Mouse (Mus musculus): ENCODE data around the gene Ano10. TPM values are rescaled to one million over a fixed set of nuclear protein-coding genes. Genes with fewer than 3 reads are reported as not detected.

The Ano10 gene
- polyA plus RNA-seq, 1 experiment, result 62.4 TPM

DNA sequence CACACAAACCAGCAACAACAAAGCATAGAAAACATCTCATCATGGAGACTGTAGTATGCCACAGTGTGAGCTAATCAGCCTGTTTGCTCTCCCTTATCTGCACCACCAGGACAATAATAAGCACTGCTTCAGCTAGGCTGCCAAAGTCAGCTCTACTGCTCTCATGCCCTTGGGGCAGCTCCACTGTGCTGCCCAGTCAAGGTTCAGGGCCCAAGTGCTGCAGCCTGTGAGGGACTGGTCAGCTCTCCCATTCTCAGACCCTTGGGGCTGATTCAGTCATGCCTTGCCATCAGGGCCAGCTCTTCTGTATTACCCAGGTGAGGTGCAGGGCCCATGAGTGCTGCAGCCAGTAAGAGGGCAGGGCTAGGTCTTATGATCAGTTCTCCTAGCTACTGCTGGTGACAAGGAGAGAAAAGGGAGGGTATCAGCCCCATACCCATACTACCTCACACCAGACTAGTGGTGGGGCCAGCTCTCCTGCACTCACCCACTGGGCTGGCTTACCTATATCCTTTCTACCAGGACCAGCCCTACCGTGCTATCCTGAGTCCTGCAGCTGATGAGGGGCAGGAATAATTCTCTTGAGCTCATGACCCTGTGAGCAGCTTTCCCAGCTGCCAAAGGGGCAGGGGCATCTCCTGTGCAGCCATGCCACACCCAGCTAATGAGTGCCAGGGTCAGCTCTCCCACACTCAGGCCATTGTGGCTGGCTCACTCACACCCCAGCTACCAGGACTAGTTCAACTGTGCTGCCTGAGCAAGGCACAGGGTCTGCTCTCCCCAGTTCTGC is 158.9 kb downstream of the Ano10 start:
- 92% methylated on average over 1 of the region's 1 CpGs for WGBS
- no peak for TF ChIP-seq POLR2A (IDR thresholded peaks at IDR 0.05; ENCODE audit: borderline replicate concordance, control insufficient read depth, low read depth, low read length)
- no peak for TF ChIP-seq CTCF (IDR thresholded peaks at IDR 0.05; ENCODE audit: control insufficient read depth, insufficient read depth, low read length)
- no peak overlapping the region for H3K27ac ChIP-seq (ENCODE audit: control insufficient read depth, insufficient read depth, low read depth, low read length, poor library complexity)
- H3K4me3 ChIP-seq (replicated peaks; ENCODE audit: control insufficient read depth, low read depth, low read length), result no peak overlapping the region
- peaks cover 7% of the 10 kb centered on the region for H3K4me1 ChIP-seq (ENCODE audit: control insufficient read depth, insufficient read depth, low read length)

DNA sequence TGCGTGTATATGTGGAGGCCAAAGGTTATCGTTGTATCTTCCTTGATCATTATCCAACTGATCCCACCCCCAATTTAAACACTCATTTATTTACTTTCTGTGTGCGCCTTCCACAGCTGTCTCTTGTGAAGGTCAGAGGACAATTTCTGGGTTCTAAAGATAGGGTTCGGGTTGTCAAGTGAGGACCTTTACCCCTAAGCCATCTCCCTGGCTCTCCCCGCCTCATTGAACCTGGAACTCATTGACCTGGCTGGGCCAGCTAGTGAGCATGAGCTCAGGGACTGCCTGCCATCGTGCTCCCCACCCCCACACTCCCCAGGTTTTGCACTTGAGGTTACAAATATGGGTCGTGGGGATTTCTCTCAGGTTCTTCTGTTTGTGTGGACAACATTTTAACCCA is 162.1 kb downstream of the Ano10 start:
- Histone ChIP-seq H3K27ac (ENCODE audit: control insufficient read depth, insufficient read depth, low read depth, low read length, poor library complexity) (no peak overlapping the region), H3K4me1 (ENCODE audit: control insufficient read depth, insufficient read depth, low read length) (peaks cover 7% of the 10 kb centered on the region), H3K4me3 (replicated peaks; ENCODE audit: control insufficient read depth, low read depth, low read length) (no peak overlapping the region)
- 77% methylated on average over 7 of the region's 7 CpGs for WGBS
- no peak for TF ChIP-seq POLR2A (IDR thresholded peaks at IDR 0.05; ENCODE audit: borderline replicate concordance, control insufficient read depth, low read depth, low read length)
- TF ChIP-seq CTCF (IDR thresholded peaks at IDR 0.05; ENCODE audit: control insufficient read depth, insufficient read depth, low read length), result no peak

DNA sequence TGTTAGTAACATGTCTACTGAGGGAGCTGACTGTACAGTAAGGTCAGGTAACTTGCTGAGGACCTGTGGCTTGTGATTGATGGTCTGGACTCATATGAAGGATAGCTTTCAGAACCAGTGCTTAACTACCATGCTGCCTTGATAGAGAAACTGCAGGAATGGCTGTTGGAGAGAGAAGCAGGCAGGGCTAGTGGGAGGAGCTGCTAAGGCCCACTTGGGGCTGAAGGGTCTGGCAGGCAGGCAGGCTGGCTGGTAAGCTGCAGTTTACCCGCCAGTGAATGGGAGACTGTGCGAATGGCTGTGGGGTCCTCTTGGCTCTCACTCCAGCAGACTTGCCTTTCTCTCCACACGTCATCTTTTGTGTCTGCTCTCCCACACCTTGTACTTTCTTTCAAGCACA is 163.6 kb downstream of the Ano10 start:
- Histone ChIP-seq H3K4me1 (ENCODE audit: control insufficient read depth, insufficient read depth, low read length) (peaks cover 2% of the 10 kb centered on the region; the same call in 1 of the 2 replicates), H3K27ac (ENCODE audit: control insufficient read depth, insufficient read depth, low read depth, low read length, poor library complexity) (peak overlapping the region; percentile 4), H3K4me3 (replicated peaks; ENCODE audit: control insufficient read depth, low read depth, low read length) (peak overlapping the region; percentile 0)
- WGBS, result 83% methylated on average over 3 of the region's 3 CpGs
- TF ChIP-seq POLR2A (IDR thresholded peaks at IDR 0.05; ENCODE audit: borderline replicate concordance, control insufficient read depth, low read depth, low read length) (no peak), CTCF (IDR thresholded peaks at IDR 0.05; ENCODE audit: control insufficient read depth, insufficient read depth, low read length) (no peak)

DNA sequence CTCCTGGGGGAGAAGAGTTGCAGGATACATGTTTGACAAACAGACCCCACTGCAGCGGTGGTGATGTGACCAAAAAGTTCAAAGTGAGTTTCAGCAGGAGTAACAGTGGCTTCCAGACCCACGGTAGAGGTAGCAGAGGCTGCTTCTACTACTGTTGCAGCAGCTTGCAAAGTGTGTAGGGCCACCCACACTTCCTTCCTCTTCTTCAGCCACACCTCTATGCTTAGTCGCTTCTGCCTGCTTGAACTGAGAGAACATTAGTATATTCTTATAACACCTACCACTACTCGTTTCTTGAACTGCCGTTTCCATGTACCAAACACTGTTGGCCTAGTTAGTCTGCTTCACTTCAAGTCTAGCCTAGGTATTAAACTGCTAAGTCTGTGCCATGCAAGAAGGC is 165.5 kb downstream of the Ano10 start:
- peak overlapping the region; percentile 50; the same call in 1 of the 2 replicates for H3K27ac ChIP-seq (ENCODE audit: control insufficient read depth, insufficient read depth, low read depth, low read length, poor library complexity)
- TF ChIP-seq POLR2A (IDR thresholded peaks at IDR 0.05; ENCODE audit: borderline replicate concordance, control insufficient read depth, low read depth, low read length) (peak; percentile 38; the same call in 1 of the 2 replicates), CTCF (IDR thresholded peaks at IDR 0.05; ENCODE audit: control insufficient read depth, insufficient read depth, low read length) (no peak)
- peak overlapping the region; percentile 51 for H3K4me3 ChIP-seq (replicated peaks; ENCODE audit: control insufficient read depth, low read depth, low read length)
- peaks cover 4% of the 10 kb centered on the region; the same call in 1 of the 2 replicates for H3K4me1 ChIP-seq (ENCODE audit: control insufficient read depth, insufficient read depth, low read length)
- 2% methylated on average over 5 of the region's 5 CpGs for WGBS

DNA sequence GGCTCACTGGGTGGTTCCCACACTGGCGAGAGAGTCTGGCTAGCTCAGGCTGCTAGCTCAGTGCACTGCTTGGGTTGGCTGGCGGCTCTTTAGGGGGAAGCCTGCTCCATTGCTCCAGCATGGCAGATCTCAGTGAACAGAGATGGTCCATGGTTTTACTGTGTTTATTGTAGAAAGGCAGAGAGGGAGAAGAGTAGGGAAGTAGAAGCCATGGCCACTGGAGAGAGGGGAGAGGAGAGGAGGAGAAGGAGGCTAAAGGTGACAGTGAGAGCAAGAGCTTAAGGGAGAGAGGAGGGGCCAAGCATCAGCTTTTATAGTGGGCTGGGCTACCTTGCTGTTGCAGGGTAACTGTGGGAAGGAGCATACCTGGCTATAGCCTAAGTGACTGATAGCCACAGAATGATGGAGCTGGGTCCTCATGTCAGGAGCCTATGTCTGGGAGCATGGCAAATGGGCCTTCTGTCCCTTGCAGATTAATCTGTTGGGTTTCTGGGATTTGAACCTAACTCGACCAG is 166.9 kb downstream of the Ano10 start:
- Histone ChIP-seq H3K4me1 (ENCODE audit: control insufficient read depth, insufficient read depth, low read length) (peaks cover 4% of the 10 kb centered on the region; the same call in 1 of the 2 replicates), H3K27ac (ENCODE audit: control insufficient read depth, insufficient read depth, low read depth, low read length, poor library complexity) (0 out of 2 replicates have a peak overlapping the region, but pooled peaks have one; percentile 24), H3K4me3 (replicated peaks; ENCODE audit: control insufficient read depth, low read depth, low read length) (no peak overlapping the region)
- TF ChIP-seq POLR2A (IDR thresholded peaks at IDR 0.05; ENCODE audit: borderline replicate concordance, control insufficient read depth, low read depth, low read length), result no peak
- TF ChIP-seq CTCF (IDR thresholded peaks at IDR 0.05; ENCODE audit: control insufficient read depth, insufficient read depth, low read length), result no peak
- WGBS, result 71% methylated on average over 3 of the region's 3 CpGs

DNA sequence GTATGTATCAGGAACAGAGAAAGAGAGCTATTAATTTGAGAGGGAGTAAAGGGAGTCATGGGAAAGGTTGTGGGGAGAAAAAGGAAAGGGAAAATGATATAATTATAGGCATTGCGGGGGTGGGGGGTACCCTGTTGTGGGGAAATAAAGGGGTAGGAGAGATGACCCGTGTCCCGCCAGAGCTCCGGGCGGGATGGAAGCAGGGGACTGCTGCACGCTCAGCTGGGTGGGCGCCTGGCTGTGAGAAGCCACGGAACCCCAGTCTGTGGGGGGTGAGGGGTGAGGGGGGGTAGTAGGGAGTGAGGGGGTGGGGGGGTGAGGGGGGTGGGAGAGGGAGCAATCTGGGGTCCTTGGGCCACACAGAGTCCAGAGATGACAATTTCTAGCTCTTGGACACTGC is 167.4 kb downstream of the Ano10 start:
- 82% methylated on average over 8 of the region's 8 CpGs for WGBS
- H3K27ac ChIP-seq (ENCODE audit: control insufficient read depth, insufficient read depth, low read depth, low read length, poor library complexity), result no peak overlapping the region
- no peak overlapping the region for H3K4me3 ChIP-seq (replicated peaks; ENCODE audit: control insufficient read depth, low read depth, low read length)
- no peak for TF ChIP-seq POLR2A (IDR thresholded peaks at IDR 0.05; ENCODE audit: borderline replicate concordance, control insufficient read depth, low read depth, low read length)
- no peak for TF ChIP-seq CTCF (IDR thresholded peaks at IDR 0.05; ENCODE audit: control insufficient read depth, insufficient read depth, low read length)
- H3K4me1 ChIP-seq (ENCODE audit: control insufficient read depth, insufficient read depth, low read length), result peaks cover 4% of the 10 kb centered on the region; the same call in 1 of the 2 replicates

Other genes with a start within 250 kb of the Ano10 start
- 19.1 and 36.8 TPM in 2 replicates for gene Snrk, start 177.2 kb downstream of the Ano10 start, polyA plus RNA-seq (2011; ENCODE audit: insufficient read depth, insufficient read length, low replicate concordance, missing spikeins)
- 18.9 and 24.3 TPM in 2 replicates for gene Abhd5, start 57.2 kb upstream of the Ano10 start, polyA plus RNA-seq (2011; ENCODE audit: insufficient read depth, insufficient read length, low replicate concordance, missing spikeins)

All from bone marrow, adult 2 months (tissue).